Mouse (Mus musculus): ENCODE results near the gene Pa2g4. TPM values are rescaled to one million over a fixed set of nuclear protein-coding genes. Genes with fewer than 3 reads are reported as not detected.

Gene Pa2g4
- polyA plus RNA-seq, 1 experiment from 2014 or later: 187 TPM

DNA sequence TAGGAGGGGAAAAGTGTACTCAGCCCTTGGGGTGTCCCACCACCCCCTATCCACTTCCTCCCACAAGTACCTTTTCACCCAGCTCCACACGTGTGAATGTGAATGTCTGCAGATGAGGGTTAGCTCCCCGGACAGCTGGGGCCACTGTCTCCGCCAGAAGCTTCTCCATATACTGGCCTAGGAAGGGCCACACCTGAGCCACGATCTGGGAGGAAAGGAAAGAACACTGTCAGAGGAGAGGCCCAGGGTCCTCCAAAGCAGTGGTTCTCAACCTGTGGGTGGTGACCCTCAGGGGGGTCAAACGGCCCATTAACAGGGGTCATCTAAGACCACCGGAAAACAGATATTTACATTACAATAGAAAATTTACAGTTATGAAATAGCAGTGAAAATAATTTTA is 43.4 kb downstream of the Pa2g4 start:
- Histone ChIP-seq H3K27me3 (replicated peaks; ENCODE audit: control insufficient read depth, insufficient read depth, low read length) (0 out of 2 replicates have a peak, but pooled peaks cover 7% of the 10 kb centered on the region), H3K9me3 (replicated peaks; ENCODE audit: control insufficient read depth, low read length) (no peaks in the 10 kb centered on the region), H3K9ac (ENCODE audit: low read length) (no peak overlapping the region), H3K27ac (ENCODE audit: low read depth, low read length) (no peak overlapping the region), H3K36me3 (ENCODE audit: control insufficient read depth, insufficient read depth, low read length) (no peaks in the 10 kb centered on the region), H3K4me3 (ENCODE audit: low read depth, low read length) (no peak overlapping the region), H3K4me2 (ENCODE audit: low read length) (no peak overlapping the region), H3K4me1 (ENCODE audit: control insufficient read depth, insufficient read depth, low read length) (peaks cover 7% of the 10 kb centered on the region; the same call in 1 of the 2 replicates)
- DNase-seq (ENCODE audit: low spot score) (no peak), ATAC-seq (no peak)
- WGBS: 81% methylated on average over 6 of the region's 6 CpGs

DNA sequence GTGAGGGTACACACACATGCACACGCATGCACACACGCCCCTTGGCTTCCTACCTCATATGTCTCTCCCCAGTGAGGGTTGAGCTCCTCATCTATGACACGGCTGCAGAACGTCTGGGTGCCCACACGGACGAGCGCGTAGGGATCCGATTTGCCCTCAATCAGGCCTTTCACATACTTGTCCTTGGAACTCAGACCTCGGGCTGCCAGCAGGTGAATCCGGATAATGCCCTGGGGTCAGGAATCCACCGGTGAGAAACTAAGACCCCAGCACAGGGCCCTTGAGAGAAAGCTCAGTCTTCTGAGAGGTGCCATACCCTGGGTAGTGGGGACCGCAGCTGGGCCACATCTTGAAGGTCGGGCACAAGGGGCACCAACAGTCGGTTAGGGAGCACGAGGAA is 45.2 kb downstream of the Pa2g4 start:
- DNase-seq (ENCODE audit: low spot score): no peak
- Histone ChIP-seq H3K27ac (ENCODE audit: low read depth, low read length) (no peak overlapping the region), H3K9me3 (replicated peaks; ENCODE audit: control insufficient read depth, low read length) (no peaks in the 10 kb centered on the region), H3K36me3 (ENCODE audit: control insufficient read depth, insufficient read depth, low read length) (no peaks in the 10 kb centered on the region), H3K9ac (ENCODE audit: low read length) (no peak overlapping the region), H3K4me3 (ENCODE audit: low read depth, low read length) (no peak overlapping the region), H3K4me1 (ENCODE audit: control insufficient read depth, insufficient read depth, low read length) (no peaks in the 10 kb centered on the region), H3K4me2 (ENCODE audit: low read length) (no peak overlapping the region), H3K27me3 (replicated peaks; ENCODE audit: control insufficient read depth, insufficient read depth, low read length) (peaks cover 9% of the 10 kb centered on the region; the same call in 1 of the 2 replicates)
- ATAC-seq: no peak
- WGBS: 86% methylated on average over 16 of the region's 16 CpGs

DNA sequence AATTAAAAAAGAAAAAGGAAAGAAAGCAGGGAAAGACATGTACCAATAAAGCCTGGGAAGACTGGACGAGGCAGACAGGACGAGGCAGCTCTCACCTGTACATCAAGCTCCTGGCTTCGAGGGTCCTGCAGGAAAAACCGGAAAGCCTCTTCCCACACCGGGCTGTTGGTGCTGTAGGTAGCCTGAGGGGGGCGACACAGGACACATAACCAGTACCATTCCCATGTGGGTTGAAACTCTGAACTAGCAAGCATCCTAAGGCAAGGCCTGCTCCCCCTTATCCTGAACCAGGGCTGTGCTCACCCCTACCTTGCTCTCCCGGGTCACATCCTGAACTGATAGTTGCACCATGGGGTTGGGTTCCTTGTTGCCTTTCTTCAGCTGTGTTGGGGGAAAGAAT is 47.0 kb downstream of the Pa2g4 start:
- H3K27me3 ChIP-seq (replicated peaks; ENCODE audit: control insufficient read depth, insufficient read depth, low read length): peaks cover 5% of the 10 kb centered on the region; the same call in 1 of the 2 replicates
- no peaks in the 10 kb centered on the region for H3K4me1 ChIP-seq (ENCODE audit: control insufficient read depth, insufficient read depth, low read length)
- H3K4me3 ChIP-seq (ENCODE audit: low read depth, low read length): no peak overlapping the region
- H3K36me3 ChIP-seq (ENCODE audit: control insufficient read depth, insufficient read depth, low read length): peaks cover 3% of the 10 kb centered on the region; the same call in 1 of the 2 replicates
- ATAC-seq (no peak), DNase-seq (ENCODE audit: low spot score) (peak; percentile 32)
- no peak overlapping the region for H3K4me2 ChIP-seq (ENCODE audit: low read length)
- no peak overlapping the region for H3K9ac ChIP-seq (ENCODE audit: low read length)
- no peaks in the 10 kb centered on the region for H3K9me3 ChIP-seq (replicated peaks; ENCODE audit: control insufficient read depth, low read length)
- no peak overlapping the region for H3K27ac ChIP-seq (ENCODE audit: low read depth, low read length)
- 71% methylated on average over 7 of the region's 7 CpGs for WGBS

DNA sequence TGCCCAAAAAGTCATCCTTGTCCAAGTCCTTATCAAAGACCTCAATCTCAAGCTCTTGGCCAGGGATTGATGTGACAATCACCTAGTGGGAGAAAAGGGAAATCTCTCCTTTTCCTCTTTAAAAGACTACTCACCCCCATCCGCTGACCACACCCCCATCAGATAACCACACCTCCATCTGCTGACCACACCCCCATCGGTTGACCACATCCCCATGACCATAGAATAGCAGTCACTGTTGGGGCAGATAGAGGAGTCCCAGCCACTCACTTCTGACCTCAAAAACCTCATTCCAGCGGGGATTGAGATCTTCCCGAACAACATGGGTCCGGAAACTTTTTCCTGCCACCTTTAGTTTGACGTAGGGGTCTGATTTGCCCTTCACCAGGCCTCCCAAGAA is 49.1 kb downstream of the Pa2g4 start:
- Histone ChIP-seq H3K4me3 (ENCODE audit: low read depth, low read length) (no peak overlapping the region), H3K9ac (ENCODE audit: low read length) (no peak overlapping the region), H3K4me2 (ENCODE audit: low read length) (no peak overlapping the region), H3K9me3 (replicated peaks; ENCODE audit: control insufficient read depth, low read length) (no peaks in the 10 kb centered on the region), H3K27ac (ENCODE audit: low read depth, low read length) (no peak overlapping the region), H3K27me3 (replicated peaks; ENCODE audit: control insufficient read depth, insufficient read depth, low read length) (peaks cover 5% of the 10 kb centered on the region; the same call in 1 of the 2 replicates), H3K4me1 (ENCODE audit: control insufficient read depth, insufficient read depth, low read length) (no peaks in the 10 kb centered on the region), H3K36me3 (ENCODE audit: control insufficient read depth, insufficient read depth, low read length) (peaks cover 4% of the 10 kb centered on the region; the same call in 1 of the 2 replicates)
- 21% methylated on average over 6 of the region's 6 CpGs for WGBS
- DNase-seq (ENCODE audit: low spot score) (no peak), ATAC-seq (no peak)

DNA sequence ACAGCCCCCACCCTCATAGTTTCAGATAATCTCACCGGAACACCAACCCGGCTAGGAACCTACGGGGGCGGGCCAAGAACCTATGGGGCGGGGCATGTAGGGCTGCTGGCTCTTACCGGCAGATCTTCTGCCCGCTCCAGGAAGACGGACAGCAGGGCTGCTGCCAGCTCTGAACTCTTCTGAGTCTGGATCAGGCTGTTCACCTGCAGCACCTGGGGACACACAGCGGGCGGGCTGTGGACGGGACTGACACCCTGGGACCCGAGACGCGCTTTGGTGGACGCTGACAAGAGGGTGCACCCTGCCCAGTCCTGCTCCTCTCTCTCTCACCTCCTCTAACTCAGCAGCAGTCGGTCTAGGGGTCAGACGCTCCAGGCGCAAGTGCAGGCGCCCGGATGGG is 49.8 kb downstream of the Pa2g4 start:
- no peak for DNase-seq (ENCODE audit: low spot score)
- Histone ChIP-seq H3K27ac (ENCODE audit: low read depth, low read length) (no peak overlapping the region), H3K4me3 (ENCODE audit: low read depth, low read length) (no peak overlapping the region), H3K27me3 (replicated peaks; ENCODE audit: control insufficient read depth, insufficient read depth, low read length) (peaks cover 5% of the 10 kb centered on the region; the same call in 1 of the 2 replicates), H3K4me2 (ENCODE audit: low read length) (no peak overlapping the region), H3K9ac (ENCODE audit: low read length) (no peak overlapping the region), H3K9me3 (replicated peaks; ENCODE audit: control insufficient read depth, low read length) (no peaks in the 10 kb centered on the region), H3K4me1 (ENCODE audit: control insufficient read depth, insufficient read depth, low read length) (no peaks in the 10 kb centered on the region), H3K36me3 (ENCODE audit: control insufficient read depth, insufficient read depth, low read length) (peaks cover 4% of the 10 kb centered on the region; the same call in 1 of the 2 replicates)
- 12% methylated on average over 20 of the region's 20 CpGs for WGBS
- no peak for ATAC-seq

DNA sequence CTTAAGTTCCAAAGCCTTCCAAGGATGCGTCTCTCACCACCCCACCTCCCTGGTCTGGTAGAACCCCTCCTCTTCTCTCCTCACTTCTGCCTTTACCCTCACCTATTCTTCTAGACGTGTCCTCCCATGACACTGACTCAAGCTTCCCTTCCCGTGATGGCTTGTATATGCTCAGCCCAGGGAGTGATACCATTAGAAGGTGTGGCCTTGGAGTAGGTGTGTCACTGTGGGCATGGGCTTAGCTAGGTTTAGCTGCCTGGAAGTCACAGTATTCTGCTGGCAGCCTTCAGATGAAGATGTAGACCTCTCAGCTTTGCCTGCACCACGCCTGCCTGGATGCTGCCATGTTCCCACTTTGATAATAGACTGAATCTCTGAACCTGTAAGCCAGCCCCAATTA is 50.7 kb downstream of the Pa2g4 start:
- no peak overlapping the region for H3K4me2 ChIP-seq (ENCODE audit: low read length)
- H3K9ac ChIP-seq (ENCODE audit: low read length): no peak overlapping the region
- ATAC-seq (no peak), DNase-seq (ENCODE audit: low spot score) (no peak)
- peaks cover 5% of the 10 kb centered on the region; the same call in 1 of the 2 replicates for H3K27me3 ChIP-seq (replicated peaks; ENCODE audit: control insufficient read depth, insufficient read depth, low read length)
- peaks cover 4% of the 10 kb centered on the region; the same call in 1 of the 2 replicates for H3K36me3 ChIP-seq (ENCODE audit: control insufficient read depth, insufficient read depth, low read length)
- no peak overlapping the region for H3K27ac ChIP-seq (ENCODE audit: low read depth, low read length)
- WGBS: 86% methylated on average over 4 of the region's 4 CpGs
- no peaks in the 10 kb centered on the region for H3K4me1 ChIP-seq (ENCODE audit: control insufficient read depth, insufficient read depth, low read length)
- no peak overlapping the region for H3K4me3 ChIP-seq (ENCODE audit: low read depth, low read length)
- H3K9me3 ChIP-seq (replicated peaks; ENCODE audit: control insufficient read depth, low read length): no peaks in the 10 kb centered on the region

GRCm38 (mm10) chr10:128511761-128512160 is 54.0 kb downstream of the Pa2g4 start:
- Histone ChIP-seq H3K27ac (ENCODE audit: low read depth, low read length) (no peak overlapping the region), H3K27me3 (replicated peaks; ENCODE audit: control insufficient read depth, insufficient read depth, low read length) (peaks cover 5% of the 10 kb centered on the region; the same call in 1 of the 2 replicates), H3K4me3 (ENCODE audit: low read depth, low read length) (no peak overlapping the region), H3K4me1 (ENCODE audit: control insufficient read depth, insufficient read depth, low read length) (no peaks in the 10 kb centered on the region), H3K9ac (ENCODE audit: low read length) (no peak overlapping the region), H3K9me3 (replicated peaks; ENCODE audit: control insufficient read depth, low read length) (no peaks in the 10 kb centered on the region), H3K36me3 (ENCODE audit: control insufficient read depth, insufficient read depth, low read length) (peaks cover 4% of the 10 kb centered on the region; the same call in 1 of the 2 replicates), H3K4me2 (ENCODE audit: low read length) (no peak overlapping the region)
- 78% methylated on average over 12 of the region's 12 CpGs for WGBS
- no peak for DNase-seq (ENCODE audit: low spot score)
- no peak for ATAC-seq

DNA sequence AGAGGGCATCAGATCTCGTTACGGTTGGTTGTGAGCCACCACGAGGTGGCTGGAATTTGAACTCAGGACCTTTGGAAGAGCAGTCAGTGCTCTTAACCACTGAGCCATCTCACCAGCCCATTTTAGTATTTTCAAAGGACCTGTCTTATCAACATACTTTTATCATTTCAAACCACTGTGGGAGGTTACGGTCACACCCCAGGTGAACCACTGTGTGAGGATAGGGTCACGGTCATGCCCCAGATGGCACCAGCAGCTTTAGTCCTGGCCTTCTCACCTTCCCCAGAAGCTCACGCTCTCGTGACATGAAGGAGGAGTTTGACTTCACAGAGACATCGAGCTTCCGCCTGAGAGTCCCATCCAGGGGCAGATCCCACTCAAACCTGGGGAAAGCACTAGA is 54.6 kb downstream of the Pa2g4 start:
- WGBS: 96% methylated on average over 9 of the region's 9 CpGs
- H3K9me3 ChIP-seq (replicated peaks; ENCODE audit: control insufficient read depth, low read length): no peaks in the 10 kb centered on the region
- no peak overlapping the region for H3K4me3 ChIP-seq (ENCODE audit: low read depth, low read length)
- ATAC-seq (no peak), DNase-seq (ENCODE audit: low spot score) (no peak)
- H3K36me3 ChIP-seq (ENCODE audit: control insufficient read depth, insufficient read depth, low read length): peaks cover 4% of the 10 kb centered on the region; the same call in 1 of the 2 replicates
- H3K9ac ChIP-seq (ENCODE audit: low read length): no peak overlapping the region
- no peaks in the 10 kb centered on the region for H3K4me1 ChIP-seq (ENCODE audit: control insufficient read depth, insufficient read depth, low read length)
- H3K4me2 ChIP-seq (ENCODE audit: low read length): no peak overlapping the region
- H3K27ac ChIP-seq (ENCODE audit: low read depth, low read length): no peak overlapping the region
- peaks cover 5% of the 10 kb centered on the region; the same call in 1 of the 2 replicates for H3K27me3 ChIP-seq (replicated peaks; ENCODE audit: control insufficient read depth, insufficient read depth, low read length)

GRCm38 (mm10) chr10:128510301-128510700 is 55.5 kb downstream of the Pa2g4 start:
- H3K36me3 ChIP-seq (ENCODE audit: control insufficient read depth, insufficient read depth, low read length): peaks cover 4% of the 10 kb centered on the region; the same call in 1 of the 2 replicates
- H3K27ac ChIP-seq (ENCODE audit: low read depth, low read length): no peak overlapping the region
- H3K4me2 ChIP-seq (ENCODE audit: low read length): no peak overlapping the region
- H3K27me3 ChIP-seq (replicated peaks; ENCODE audit: control insufficient read depth, insufficient read depth, low read length): no peaks in the 10 kb centered on the region
- ATAC-seq (no peak), DNase-seq (ENCODE audit: low spot score) (no peak)
- no peak overlapping the region for H3K4me3 ChIP-seq (ENCODE audit: low read depth, low read length)
- no peaks in the 10 kb centered on the region for H3K9me3 ChIP-seq (replicated peaks; ENCODE audit: control insufficient read depth, low read length)
- H3K9ac ChIP-seq (ENCODE audit: low read length): no peak overlapping the region
- 90% methylated on average over 11 of the region's 11 CpGs for WGBS
- H3K4me1 ChIP-seq (ENCODE audit: control insufficient read depth, insufficient read depth, low read length): no peaks in the 10 kb centered on the region

Measured in forebrain, embryonic 14.5 days (tissue).